Mouse (Mus musculus) midbrain, embryonic 16.5 days (tissue): ENCODE measurements around the gene Taf5l. TPM values are rescaled to one million over a fixed set of nuclear protein-coding genes. Genes with fewer than 3 reads are reported as not detected.
"Not testable (repeated sequence)": the region's sequence is repeated elsewhere in the genome, so short reads cannot be mapped to it uniquely, and the experiment has no call there.

Experiments
- ATAC-seq: fragments of 200-750 bp; cut with Nextera tagmentation; 2 replicates; pipeline ENCODE4 v1.8.0; 2017; ENCODE audit warnings: moderate TSS enrichment
- H3K27ac ChIP-seq: fragments of 300-500 bp; sonication (generic); 2 replicates; pipeline ENCODE4 v1.5.1; 2014; ENCODE audit warnings: mild to moderate bottlenecking, low read length, mixed read lengths
- H3K27me3 ChIP-seq: fragments of 300-500 bp; sonication (generic); 2 replicates; pipeline ENCODE4 v1.6.1; 2014; ENCODE audit warnings: low read depth, low read length, mixed read lengths; ENCODE audit not compliant: control insufficient read depth, insufficient read depth
- H3K36me3 ChIP-seq: fragments of 300-500 bp; sonication (generic); 2 replicates; pipeline ENCODE4 v1.6.1; 2014; ENCODE audit warnings: mild to moderate bottlenecking, low read length, moderate library complexity, mixed read lengths; ENCODE audit not compliant: control insufficient read depth, insufficient read depth
- H3K4me1 ChIP-seq: fragments of 300-500 bp; sonication (generic); 2 replicates; pipeline ENCODE4 v1.6.1; 2014; ENCODE audit warnings: mild to moderate bottlenecking, low read length, mixed read lengths; ENCODE audit not compliant: control insufficient read depth, insufficient read depth
- H3K4me2 ChIP-seq: fragments of 300-500 bp; sonication (generic); 2 replicates; pipeline ENCODE4 v1.6.1; 2014; ENCODE audit warnings: mild to moderate bottlenecking, low read length, mixed read lengths
- H3K4me3 ChIP-seq: fragments of 300-500 bp; sonication (generic); 2 replicates; pipeline ENCODE4 v1.5.1; 2014; ENCODE audit warnings: low read depth, mild to moderate bottlenecking, low read length, moderate library complexity, mixed read lengths
- H3K9ac ChIP-seq: fragments of 300-500 bp; sonication (generic); 2 replicates; pipeline ENCODE4 v1.6.1; 2014; ENCODE audit warnings: low read depth, low read length, mixed read lengths
- H3K9me3 ChIP-seq: fragments of 300-500 bp; sonication (generic); replicated peaks from 2 replicates; pipeline ENCODE4 v1.6.1; 2014; ENCODE audit warnings: mild to moderate bottlenecking, low read length, mixed read lengths; ENCODE audit not compliant: control insufficient read depth, poor library complexity, severe bottlenecking
- WGBS: fragments of 180-500 bp; shearing (Covaris S2); extraction: QIAGEN DNeasy Blood & Tissue Kit; methylation state at CpG from one replicate; pipeline ENCODE4 v1.1.7; 2014; 5-methylcytosine and 5-hydroxymethylcytosine counted together
- polyA plus RNA-seq: library from polyadenylated mRNA; unstranded; fragments of >200 nt; fragmentation: Nextera tagmentation; extraction: Ambion mirVana; gene quantifications from 2 replicates; pipeline ENCODE4 v1.2.1, GENCODE M21; 2015

Taf5l gene
- polyA plus RNA-seq, 1 experiment from 2014 or later = 19.4 TPM

DNA sequence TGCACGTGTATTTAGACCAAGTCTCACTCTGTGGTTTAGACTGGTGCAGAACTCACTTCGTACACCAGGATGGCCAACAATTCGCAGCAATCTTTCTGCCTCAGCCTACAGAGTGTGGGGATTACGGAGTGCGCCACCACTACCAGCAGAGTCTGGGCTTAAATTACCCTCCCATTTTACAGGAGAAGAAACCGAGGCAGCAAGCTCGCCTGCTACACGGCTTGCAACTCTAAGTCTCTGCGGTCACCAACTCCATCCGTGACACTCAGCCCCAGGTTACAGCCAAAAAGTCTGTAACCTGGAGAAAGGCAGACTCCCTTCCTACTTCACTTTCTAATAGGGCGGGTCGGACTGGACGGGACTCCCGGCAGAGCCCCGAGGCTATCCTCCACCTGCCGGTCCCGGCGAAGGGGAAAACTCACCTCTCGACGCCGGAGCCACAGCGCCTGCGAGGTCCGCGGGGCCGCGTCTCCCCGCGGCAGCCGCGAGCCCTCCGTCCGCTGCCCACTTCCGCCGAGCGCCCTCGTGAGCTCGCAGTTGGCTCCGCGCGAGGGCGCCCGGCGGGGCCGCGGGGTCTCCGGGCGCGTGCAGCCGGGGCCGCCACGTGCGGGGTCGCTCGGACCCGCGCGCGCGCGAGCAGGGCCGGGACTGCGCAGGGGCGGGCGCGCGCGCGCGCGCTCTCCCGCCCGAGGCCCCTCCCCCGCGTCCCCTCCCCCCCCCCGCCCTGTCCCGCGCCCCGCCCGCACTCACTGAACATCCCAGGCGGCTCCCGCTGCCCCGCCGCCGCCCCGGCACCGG is 559 bp downstream of the Taf5l start:
- peak overlapping the region; percentile 92 for H3K27ac ChIP-seq
- no peaks in the 10 kb centered on the region for H3K27me3 ChIP-seq
- peaks cover 29% of the 10 kb centered on the region for H3K4me1 ChIP-seq
- H3K4me3 ChIP-seq = peak overlapping the region; percentile 78
- under 1% methylated on average over 48 of the region's 87 CpGs for WGBS
- H3K9ac ChIP-seq = peak overlapping the region; percentile 82
- H3K9me3 ChIP-seq = no peaks in the 10 kb centered on the region
- ATAC-seq = peak; percentile 87
- peak overlapping the region; percentile 82 for H3K4me2 ChIP-seq
- H3K36me3 ChIP-seq = no peaks in the 10 kb centered on the region

- peak overlapping the region; percentile 82 for H3K4me2 ChIP-seq
- H3K27me3 ChIP-seq = no peaks in the 10 kb centered on the region
- H3K4me1 ChIP-seq = peaks cover 29% of the 10 kb centered on the region
- no peaks in the 10 kb centered on the region for H3K9me3 ChIP-seq
- no peak for ATAC-seq
- H3K27ac ChIP-seq = no peak overlapping the region
- 37% methylated on average over 13 of the region's 13 CpGs for WGBS
- H3K9ac ChIP-seq = peak overlapping the region; percentile 22; the same call in 1 of the 2 replicates
- H3K4me3 ChIP-seq = no peak overlapping the region
- H3K36me3 ChIP-seq = no peaks in the 10 kb centered on the region
Measured at GRCm38 (mm10) chr8:124019782-124020181, 1.4 kb downstream of the Taf5l start.

DNA sequence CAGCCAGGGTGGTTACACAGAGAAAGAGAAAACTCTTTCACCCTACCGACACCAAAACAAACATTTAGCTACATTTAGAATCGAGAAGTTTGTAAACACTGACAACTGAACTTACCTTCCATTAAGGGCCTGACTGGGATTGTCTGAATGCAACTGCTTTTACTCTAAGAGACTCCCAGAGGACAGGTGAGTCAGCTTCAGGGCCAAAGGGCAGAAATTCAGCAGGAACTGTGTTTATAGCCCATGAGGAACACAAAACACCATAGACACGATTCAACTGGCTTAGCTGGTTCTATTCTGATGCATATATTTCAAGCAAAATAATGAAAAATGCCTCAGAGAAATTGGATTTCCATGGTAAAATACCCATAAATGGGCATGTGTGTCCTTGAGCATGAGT is 6.4 kb downstream of the Taf5l start:
- H3K4me3 ChIP-seq = no peak overlapping the region

DNA sequence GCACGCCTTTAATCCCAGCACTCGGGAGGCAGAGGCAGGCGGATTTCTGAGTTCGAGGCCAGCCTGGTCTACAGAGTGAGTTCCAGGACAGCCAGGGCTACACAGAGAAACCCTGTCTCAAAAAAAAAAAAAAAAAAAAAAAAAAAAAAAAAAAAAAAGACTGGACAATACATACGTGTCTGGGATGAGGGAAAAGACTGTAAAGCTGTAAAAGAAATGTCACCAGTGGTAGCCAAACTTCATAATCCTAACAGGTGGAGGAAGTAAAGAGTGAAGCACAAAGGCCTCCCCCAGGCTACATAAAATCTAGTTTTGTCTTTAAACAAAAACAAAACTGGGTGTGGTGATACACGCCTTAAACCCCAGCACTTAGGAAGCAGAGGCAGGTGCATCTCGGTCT is 6.9 kb downstream of the Taf5l start:
- H3K27me3 ChIP-seq, H3K9ac ChIP-seq, H3K4me2 ChIP-seq, H3K27ac ChIP-seq, ATAC-seq, H3K9me3 ChIP-seq, H3K36me3 ChIP-seq, H3K4me3 ChIP-seq, H3K4me1 ChIP-seq: not testable (repeated sequence)
- WGBS = 99% methylated on average over 7 of the region's 7 CpGs

More for the DNA sequence above, 6.4 kb downstream of the Taf5l start:
- ATAC-seq = no peak
- 82% methylated on average over 3 of the region's 3 CpGs for WGBS
- peaks cover 14% of the 10 kb centered on the region for H3K4me1 ChIP-seq
- no peak overlapping the region for H3K9ac ChIP-seq
- H3K27me3 ChIP-seq = no peaks in the 10 kb centered on the region
- H3K36me3 ChIP-seq = no peaks in the 10 kb centered on the region
- no peak overlapping the region for H3K27ac ChIP-seq
- no peaks in the 10 kb centered on the region for H3K9me3 ChIP-seq
- H3K4me2 ChIP-seq = no peak overlapping the region

DNA sequence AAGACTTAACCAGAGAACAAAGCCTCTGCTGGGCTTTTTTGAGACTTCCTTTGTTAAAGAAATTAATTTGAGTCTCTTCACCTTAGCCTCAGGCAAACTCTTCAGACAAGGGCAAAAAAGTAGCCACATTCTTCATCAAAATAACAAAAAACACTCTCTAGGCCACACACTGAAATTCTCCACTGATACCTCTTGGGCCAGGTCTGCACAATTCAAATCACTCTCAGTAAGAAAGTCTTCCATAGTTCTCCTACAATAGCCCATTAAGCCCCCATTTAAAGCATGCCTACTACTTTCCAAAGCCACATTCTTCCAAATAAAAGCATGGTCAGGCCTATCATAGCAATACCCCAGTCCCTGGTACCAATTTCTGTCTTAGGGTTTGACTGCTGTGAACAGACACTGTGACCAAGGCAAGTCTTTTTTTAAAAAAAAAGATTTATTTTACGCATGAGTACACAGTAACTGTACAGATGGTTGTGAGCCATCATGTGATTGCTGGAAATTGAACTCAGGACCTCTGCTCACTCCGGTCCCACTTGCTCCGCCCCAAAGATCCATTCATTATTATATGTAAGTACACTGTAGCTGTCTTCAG is 9.1 kb downstream of the Taf5l start:
- Histone ChIP-seq H3K9ac (no peak overlapping the region), H3K27me3 (no peaks in the 10 kb centered on the region), H3K4me1 (no peaks in the 10 kb centered on the region), H3K27ac (no peak overlapping the region), H3K9me3 (no peaks in the 10 kb centered on the region), H3K4me3 (no peak overlapping the region), H3K4me2 (no peak overlapping the region), H3K36me3 (peaks cover 15% of the 10 kb centered on the region; the same call in 1 of the 2 replicates)
- no peak for ATAC-seq
- 95% methylated on average over 3 of the region's 3 CpGs for WGBS

GRCm38 (mm10) chr8:124011580-124011979 is 9.6 kb downstream of the Taf5l start:
- Histone ChIP-seq H3K9ac (no peak overlapping the region), H3K36me3 (peaks cover 18% of the 10 kb centered on the region), H3K4me2 (no peak overlapping the region), H3K27ac (no peak overlapping the region), H3K4me3 (no peak overlapping the region), H3K27me3 (no peaks in the 10 kb centered on the region), H3K9me3 (no peaks in the 10 kb centered on the region), H3K4me1 (no peaks in the 10 kb centered on the region)
- WGBS = 91% methylated on average over 3 of the region's 3 CpGs
- ATAC-seq = no peak

GRCm38 (mm10) chr8:124007829-124008228 is 13.4 kb downstream of the Taf5l start:
- Histone ChIP-seq H3K4me3 (no peak overlapping the region), H3K36me3 (peaks cover 34% of the 10 kb centered on the region)
- ATAC-seq = no peak

DNA sequence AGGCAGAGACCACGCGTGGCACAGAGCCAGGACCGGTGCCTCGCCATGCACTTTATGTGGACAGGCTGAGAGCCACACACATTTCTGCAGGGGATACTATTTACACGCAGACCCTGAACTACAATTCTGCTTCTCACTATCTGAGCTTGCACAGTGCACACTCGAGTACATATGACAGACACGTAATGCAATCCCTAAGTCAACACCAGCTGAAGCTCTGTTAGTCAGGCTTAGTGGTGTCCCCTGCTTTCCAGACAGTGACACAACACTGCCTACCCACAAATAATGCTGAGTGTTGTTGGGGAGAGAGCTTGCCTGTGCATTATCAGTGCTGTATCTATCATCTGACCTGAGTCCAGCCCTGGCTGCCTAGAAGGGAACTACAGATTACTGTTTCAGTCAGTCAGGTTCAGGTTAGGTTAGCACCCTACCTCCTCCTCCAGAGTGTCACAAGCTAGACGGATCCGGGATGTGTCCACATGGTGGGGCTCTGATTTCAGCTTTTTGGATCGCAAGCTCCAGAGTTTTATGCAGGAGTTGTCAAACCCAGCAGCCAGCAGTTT is 18.6 kb downstream of the Taf5l start:
- H3K27ac ChIP-seq = no peak overlapping the region
- no peak overlapping the region for H3K4me2 ChIP-seq
- H3K36me3 ChIP-seq = peaks cover 27% of the 10 kb centered on the region

More at GRCm38 (mm10) chr8:124007829-124008228, 13.4 kb downstream of the Taf5l start:
- Histone ChIP-seq H3K9me3 (no peaks in the 10 kb centered on the region), H3K27me3 (no peaks in the 10 kb centered on the region), H3K4me2 (no peak overlapping the region), H3K9ac (no peak overlapping the region), H3K4me1 (no peaks in the 10 kb centered on the region), H3K27ac (no peak overlapping the region)
- WGBS = 93% methylated on average over 6 of the region's 6 CpGs

GRCm38 (mm10) chr8:123999568-123999967 is 21.6 kb downstream of the Taf5l start:
- Histone ChIP-seq H3K9ac (no peak overlapping the region), H3K36me3 (peaks cover 25% of the 10 kb centered on the region), H3K4me1 (no peaks in the 10 kb centered on the region), H3K9me3 (no peaks in the 10 kb centered on the region), H3K27ac (no peak overlapping the region), H3K4me3 (no peak overlapping the region), H3K27me3 (no peaks in the 10 kb centered on the region), H3K4me2 (no peak overlapping the region)
- no peak for ATAC-seq
- 96% methylated on average over 2 of the region's 2 CpGs for WGBS

More for the DNA sequence above, 18.6 kb downstream of the Taf5l start:
- 92% methylated on average over 10 of the region's 10 CpGs for WGBS
- Histone ChIP-seq H3K4me1 (no peaks in the 10 kb centered on the region), H3K9ac (no peak overlapping the region), H3K27me3 (no peaks in the 10 kb centered on the region), H3K9me3 (no peaks in the 10 kb centered on the region), H3K4me3 (no peak overlapping the region)
- ATAC-seq = no peak
